Mouse (Mus musculus) frontal cortex, adult 2 months (tissue): ENCODE measurements around the gene A930018P22Rik. TPM values are rescaled to one million over a fixed set of nuclear protein-coding genes. Genes with fewer than 3 reads are reported as not detected.

Experiments used
- DNase-seq, 2 experiments: peaks; one replicate each; pipeline ENCODE4 v3.0.0; 2022; ENCODE audit warnings: low spot score in 1 of 2; ENCODE audit errors: extremely low spot score in 1 of 2
- polyA plus RNA-seq: library from polyadenylated mRNA; depleted of rRNA; stranded (reverse); fragments of >200 nt; gene quantifications from 2 replicates; pipeline ENCODE4 v1.2.3, GENCODE M21; 2012; rRNA removed

A930018P22Rik gene
- polyA plus RNA-seq, 1 experiment = 0.12 TPM

DNA sequence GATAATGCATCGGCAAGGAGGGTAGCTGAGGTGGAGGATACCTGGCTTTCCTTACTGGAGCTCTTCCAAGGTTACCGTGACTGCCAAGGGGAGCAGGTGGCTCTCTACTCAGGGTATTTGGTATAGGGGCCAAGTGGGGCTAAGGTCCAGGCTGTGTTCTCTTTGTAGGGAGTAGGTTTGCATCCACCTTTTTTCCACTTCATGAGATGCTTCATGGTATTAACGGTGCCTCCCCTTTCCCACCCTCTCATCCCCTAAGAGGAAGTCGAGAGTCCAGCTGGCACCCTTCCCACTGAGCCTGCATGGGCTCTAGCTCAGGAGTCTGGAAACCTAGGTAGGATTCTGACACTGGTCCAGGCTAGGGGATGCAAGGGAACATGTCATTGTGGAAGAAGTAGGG is 30.8 kb downstream of the A930018P22Rik start:
- DNase-seq = no peak

DNA sequence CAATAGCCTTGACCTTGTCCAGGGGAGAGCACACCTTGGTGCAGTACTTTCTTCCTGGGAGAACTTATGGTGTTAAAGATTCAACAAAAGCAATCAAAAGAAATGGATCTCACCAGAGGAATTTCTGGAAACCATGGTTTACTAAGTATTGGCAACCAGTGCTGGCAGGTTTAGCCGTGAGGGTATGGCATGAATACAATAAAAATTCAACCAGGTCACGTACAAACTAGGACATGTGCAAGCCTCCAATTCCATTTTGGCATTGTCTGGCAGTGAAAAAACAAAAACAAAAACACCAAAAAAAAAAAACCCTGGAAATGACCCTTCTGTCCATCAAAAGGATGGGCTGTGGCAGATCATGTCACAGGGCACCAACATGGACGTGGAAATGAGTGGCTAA is 31.3 kb downstream of the A930018P22Rik start:
- DNase-seq = no peak

DNA sequence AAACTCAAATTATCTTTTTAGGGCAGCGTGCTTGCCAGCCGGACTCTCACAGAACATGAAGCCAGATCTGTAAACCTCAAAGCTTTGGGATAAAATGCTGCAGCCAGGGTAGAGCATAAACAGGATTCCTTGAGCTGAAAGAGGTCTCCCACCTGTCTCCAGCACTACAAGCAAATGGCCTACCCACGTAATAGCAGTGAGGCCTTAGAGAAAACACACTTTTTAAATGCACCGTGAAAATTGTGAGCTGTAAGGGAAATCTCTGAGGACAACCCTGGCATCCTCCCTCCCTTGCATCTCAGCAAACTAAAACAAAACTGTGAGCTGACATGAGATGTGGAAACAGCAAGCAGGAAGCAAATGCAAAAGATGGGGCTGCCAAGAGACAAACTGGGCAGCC is 35.3 kb downstream of the A930018P22Rik start:
- no peak for DNase-seq

DNA sequence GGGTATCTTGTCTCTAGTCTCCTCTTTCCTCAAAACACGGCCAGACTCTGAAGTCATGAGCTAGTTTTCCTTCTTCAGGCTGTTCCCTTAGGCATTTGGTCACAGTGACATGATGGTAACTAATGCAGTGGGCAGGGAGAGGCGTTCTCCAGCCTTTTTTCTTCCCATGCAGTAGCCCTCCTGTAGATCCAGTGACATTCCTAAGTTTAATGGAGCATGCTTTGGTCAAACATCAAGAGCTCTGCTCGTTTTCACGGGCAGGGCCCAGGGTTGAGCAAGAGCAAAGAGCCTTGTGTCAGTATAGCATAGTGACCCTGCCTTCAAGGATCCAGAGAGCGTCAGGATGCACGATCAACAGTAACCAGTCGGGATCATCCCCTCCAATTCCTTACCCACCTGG is 40.8 kb downstream of the A930018P22Rik start:
- DNase-seq = no peak

DNA sequence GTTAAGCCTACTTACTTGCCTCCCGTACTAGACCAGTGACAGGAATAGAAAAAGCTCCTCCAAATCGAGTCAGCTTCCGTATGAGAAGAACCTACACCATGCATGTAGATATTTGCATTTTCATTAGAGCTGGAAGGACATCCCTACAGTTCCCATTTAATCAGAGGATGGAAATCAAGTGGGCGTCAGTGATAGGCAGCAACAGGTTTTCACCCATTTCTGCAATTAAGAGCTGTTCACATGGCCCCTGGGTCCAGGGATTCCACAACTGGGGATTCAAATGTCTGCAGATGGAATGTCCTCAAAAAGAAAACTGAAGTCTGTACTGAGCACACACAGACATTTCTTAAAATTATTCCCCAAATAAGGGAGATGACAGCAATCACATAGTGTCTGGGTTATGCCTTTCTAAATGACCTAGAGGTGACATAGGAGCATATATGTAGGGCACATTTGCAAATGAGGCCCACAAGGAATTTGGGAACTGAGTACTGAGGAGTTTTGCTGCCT is 41.5 kb downstream of the A930018P22Rik start:
- DNase-seq = no peak

DNA sequence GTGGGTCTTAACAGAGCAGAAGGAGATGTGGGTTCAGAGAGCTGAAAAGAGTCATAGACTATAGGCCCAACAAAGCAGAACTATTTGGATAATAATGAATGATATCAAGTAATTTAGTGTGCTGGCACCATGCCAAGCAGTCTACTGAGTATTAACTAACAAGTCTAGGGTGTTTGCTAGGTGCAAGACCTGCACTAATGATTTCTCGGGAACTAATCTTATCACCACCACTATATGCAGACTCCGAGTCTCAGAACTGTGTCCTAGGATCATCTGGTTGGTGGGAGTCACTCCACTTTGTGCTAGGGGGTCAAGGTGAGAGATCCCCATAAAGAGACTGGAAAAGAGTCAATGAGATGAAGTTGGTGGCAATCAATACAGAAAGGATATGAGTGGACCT is 43.1 kb downstream of the A930018P22Rik start:
- DNase-seq = no peak

DNA sequence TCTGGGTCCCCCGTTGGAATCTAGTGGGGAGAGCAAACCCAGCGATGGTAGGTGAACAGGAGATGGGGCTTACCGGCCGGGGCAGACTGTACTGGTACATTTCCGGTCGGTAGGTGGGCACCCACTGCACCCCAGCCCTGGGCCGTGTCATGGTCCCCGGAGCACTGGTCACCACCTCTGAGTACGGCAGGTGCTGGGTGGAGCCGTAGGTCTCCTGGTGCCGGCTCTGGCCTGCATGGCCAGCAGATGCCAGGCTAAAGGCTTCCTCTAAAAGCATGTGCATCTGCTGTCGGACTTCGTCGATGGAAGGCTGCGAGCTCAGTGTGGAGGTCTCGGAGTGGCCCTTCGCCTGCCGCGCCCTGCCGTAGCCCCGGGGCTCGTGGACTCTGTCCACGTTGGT is 45.2 kb downstream of the A930018P22Rik start:
- no peak for DNase-seq

DNA sequence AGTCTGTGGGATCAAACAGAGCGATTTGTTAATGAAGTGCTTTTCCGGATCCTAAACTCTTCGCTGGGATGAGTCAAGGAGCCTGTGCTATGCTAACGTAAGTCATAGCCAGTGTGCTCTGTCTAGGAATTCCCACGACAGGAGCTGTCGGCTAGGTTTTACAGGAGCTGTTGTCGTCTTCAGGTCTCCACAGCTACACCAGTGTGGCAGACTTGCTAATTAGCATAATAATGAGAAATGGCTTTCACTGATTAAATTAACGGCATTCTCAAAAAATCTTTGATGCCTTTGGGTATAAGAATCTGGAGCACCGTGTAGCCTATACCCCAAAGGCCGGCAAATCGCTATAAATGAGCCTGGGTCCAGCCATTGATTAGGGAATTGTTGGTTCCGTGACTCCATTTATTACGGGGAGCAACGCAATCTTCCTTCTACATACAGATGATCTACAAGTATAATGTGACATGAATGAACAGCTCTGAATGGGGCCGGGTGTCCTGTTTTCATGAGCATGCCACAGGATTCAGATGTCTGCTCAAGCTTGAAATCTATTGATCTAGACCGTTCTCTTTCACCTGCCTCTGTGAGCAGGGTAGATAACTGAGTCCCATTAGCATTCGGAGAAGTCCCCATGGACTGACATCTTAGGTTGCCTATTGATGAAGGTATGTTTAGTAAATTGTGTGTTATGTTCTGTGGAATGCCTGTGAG is 45.8 kb downstream of the A930018P22Rik start:
- no peak for DNase-seq

DNA sequence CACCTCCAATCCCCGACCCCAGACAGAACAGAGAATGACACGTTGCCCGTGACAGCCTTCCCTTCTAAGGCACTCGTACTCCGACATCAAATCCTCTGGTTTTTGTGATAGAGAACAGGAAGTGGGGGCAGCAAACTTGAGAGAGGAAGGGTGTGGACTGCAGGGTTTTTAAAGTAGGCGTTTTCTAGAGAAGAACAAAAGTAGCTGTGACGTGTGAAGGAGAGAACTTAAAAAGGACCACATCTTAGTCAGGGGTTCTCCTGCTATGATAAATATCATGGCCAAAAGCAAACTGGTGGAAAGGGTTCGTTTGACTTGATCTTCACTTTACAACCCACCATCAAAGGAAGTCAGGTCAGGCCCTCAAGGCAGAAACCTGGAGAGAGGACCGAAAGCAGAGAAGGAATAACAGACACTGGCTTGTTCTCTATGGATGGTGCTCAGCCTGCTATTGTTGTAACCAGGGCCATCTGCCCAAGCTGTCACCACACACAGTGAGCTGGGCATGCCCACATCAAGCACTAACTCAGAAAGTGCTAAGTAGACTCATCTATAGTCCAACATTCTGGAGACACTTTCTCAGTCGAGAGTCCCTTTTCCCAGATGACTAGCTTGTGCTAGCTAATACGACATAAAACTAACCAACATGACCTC is 50.3 kb downstream of the A930018P22Rik start:
- DNase-seq = no peak

DNA sequence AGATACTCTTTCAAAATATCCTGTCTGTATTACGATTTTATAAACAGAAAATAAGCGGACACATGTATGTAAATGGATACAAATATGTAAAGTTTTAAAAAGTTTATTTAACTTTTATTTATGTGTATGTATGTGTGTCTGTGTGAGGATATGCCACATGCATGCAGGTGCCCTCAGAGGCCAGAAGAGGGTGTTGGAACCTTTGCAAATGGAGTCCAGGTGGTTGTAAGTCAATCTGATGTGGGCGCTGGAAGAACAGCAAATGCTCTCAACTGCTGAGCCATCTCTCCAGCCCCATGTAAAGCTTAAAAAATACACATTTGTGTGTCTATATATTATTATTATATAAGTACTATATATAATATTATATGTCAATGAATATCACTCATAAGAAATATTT is 50.9 kb downstream of the A930018P22Rik start:
- no peak for DNase-seq

Other genes with a start within 250 kb of the A930018P22Rik start
- 31.1 and 32.8 TPM in 2 replicates for gene Lmo2, start 164.8 kb upstream of the A930018P22Rik start, polyA plus RNA-seq
- 50.2 and 53.9 TPM in 2 replicates for gene Fbxo3, start 95.0 kb upstream of the A930018P22Rik start, polyA plus RNA-seq
- not detected in 2 replicates for gene 4931422A03Rik, start 94.4 kb upstream of the A930018P22Rik start, polyA plus RNA-seq
- 0.38 and 0.46 TPM in 2 replicates for gene Gm10912, start 56.9 kb upstream of the A930018P22Rik start, polyA plus RNA-seq
- not detected in 2 replicates for gene Gm10799, start 54.2 kb upstream of the A930018P22Rik start, polyA plus RNA-seq
- gene Cd59b, start 52.9 kb upstream of the A930018P22Rik start, polyA plus RNA-seq = 4.0 and 6.1 TPM in 2 replicates
- 17.8 and 19.5 TPM in 2 replicates for gene Cd59a, start 27.0 kb upstream of the A930018P22Rik start, polyA plus RNA-seq